Mouse (Mus musculus): ENCODE measurements around the gene Pgbd5. TPM values are rescaled to one million over a fixed set of nuclear protein-coding genes. Genes with fewer than 3 reads are reported as not detected.
A peak's percentile ranks its signal among the peaks of the same experiment; 100 is the strongest.

The Pgbd5 gene
- total and polyA plus RNA-seq, 3 experiments: 0.43 to 0.98 (median 0.55) TPM

- 76% methylated on average over 7 of the region's 7 CpGs for WGBS
- no peak overlapping the region for H3K27ac ChIP-seq
- no peaks in the 10 kb centered on the region for H3K36me3 ChIP-seq (ENCODE audit: control insufficient read depth, insufficient read depth, low read length)
- no peaks in the 10 kb centered on the region for H3K79me2 ChIP-seq (replicated peaks; ENCODE audit: control insufficient read depth, insufficient read depth, low read length)
- H3K4me3 ChIP-seq: no peak overlapping the region
- no peak for DNase-seq
- TF ChIP-seq CTCF (IDR thresholded peaks at IDR 0.05): no peak
- no peak for TF ChIP-seq POLR2A (IDR thresholded peaks at IDR 0.05; ENCODE audit: insufficient read depth, low read depth, low read length)
- TF ChIP-seq EP300 (IDR thresholded peaks at IDR 0.05; ENCODE audit: insufficient read depth, low read depth, low read length): no peak
- H3K27me3 ChIP-seq (ENCODE audit: control insufficient read depth, insufficient read depth, low read length): no peaks in the 10 kb centered on the region
- intact Hi-C loops (cut with DNase I): loop anchor here (10.0 kb wide), 1 partner anchor 568 kb away; no protein-coding TSS in a partner anchor
- no peaks in the 10 kb centered on the region for H3K4me1 ChIP-seq (ENCODE audit: control insufficient read depth, insufficient read depth, low read length)
- H3K9ac ChIP-seq (ENCODE audit: low read depth, low read length): no peak overlapping the region
Measured at GRCm38 (mm10) chr8:124362589-124362988, 76.9 kb downstream of the Pgbd5 start.

GRCm38 (mm10) chr8:124361773-124362427 lies 77.6 kb downstream of the Pgbd5 start:
- Histone ChIP-seq H3K4me1 (ENCODE audit: control insufficient read depth, insufficient read depth, low read length) (no peaks in the 10 kb centered on the region), H3K27me3 (ENCODE audit: control insufficient read depth, insufficient read depth, low read length) (no peaks in the 10 kb centered on the region), H3K9ac (ENCODE audit: low read depth, low read length) (no peak overlapping the region), H3K4me3 (no peak overlapping the region), H3K36me3 (ENCODE audit: control insufficient read depth, insufficient read depth, low read length) (no peaks in the 10 kb centered on the region), H3K27ac (no peak overlapping the region), H3K79me2 (replicated peaks; ENCODE audit: control insufficient read depth, insufficient read depth, low read length) (no peaks in the 10 kb centered on the region)
- intact Hi-C loops (cut with DNase I): loop anchor here (10.0 kb wide), 1 partner anchor 567 kb away; no protein-coding TSS in a partner anchor
- TF ChIP-seq CTCF (IDR thresholded peaks at IDR 0.05): no peak
- TF ChIP-seq EP300 (IDR thresholded peaks at IDR 0.05; ENCODE audit: insufficient read depth, low read depth, low read length): no peak
- TF ChIP-seq POLR2A (IDR thresholded peaks at IDR 0.05; ENCODE audit: insufficient read depth, low read depth, low read length): no peak
- DNase-seq: no peak
- 78% methylated on average over 11 of the region's 11 CpGs for WGBS

DNA sequence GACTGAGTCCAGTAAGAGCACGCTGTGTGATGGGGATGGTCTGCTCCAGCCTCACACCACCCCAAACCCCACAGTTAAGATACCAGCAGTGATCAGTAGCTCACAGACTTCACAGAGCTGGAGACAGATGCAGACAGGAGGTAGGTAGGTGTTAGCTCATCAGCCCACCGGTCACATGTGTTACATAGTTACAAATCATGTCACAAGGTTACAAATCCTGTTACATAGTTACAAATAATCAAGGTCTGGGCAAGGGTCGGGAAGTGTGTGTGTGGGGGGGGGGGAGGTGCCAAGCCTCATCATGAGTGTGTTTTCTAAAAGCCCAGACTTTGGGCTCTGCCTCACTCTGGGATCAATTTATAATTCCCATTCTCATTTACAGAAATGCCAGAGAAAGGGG lies 78.5 kb downstream of the Pgbd5 start:
- intact Hi-C loops (cut with DNase I): loop anchor here (10.0 kb wide), 1 partner anchor 566 kb away; no protein-coding TSS in a partner anchor
- no peak overlapping the region for H3K27ac ChIP-seq
- no peak for DNase-seq
- H3K4me3 ChIP-seq: no peak overlapping the region
- WGBS: 73% methylated on average over 3 of the region's 3 CpGs
- no peaks in the 10 kb centered on the region for H3K27me3 ChIP-seq (ENCODE audit: control insufficient read depth, insufficient read depth, low read length)
- H3K79me2 ChIP-seq (replicated peaks; ENCODE audit: control insufficient read depth, insufficient read depth, low read length): no peaks in the 10 kb centered on the region
- H3K9ac ChIP-seq (ENCODE audit: low read depth, low read length): no peak overlapping the region
- TF ChIP-seq EP300 (IDR thresholded peaks at IDR 0.05; ENCODE audit: insufficient read depth, low read depth, low read length) (no peak), CTCF (IDR thresholded peaks at IDR 0.05) (no peak), POLR2A (IDR thresholded peaks at IDR 0.05; ENCODE audit: insufficient read depth, low read depth, low read length) (no peak)
- H3K36me3 ChIP-seq (ENCODE audit: control insufficient read depth, insufficient read depth, low read length): no peaks in the 10 kb centered on the region
- no peaks in the 10 kb centered on the region for H3K4me1 ChIP-seq (ENCODE audit: control insufficient read depth, insufficient read depth, low read length)

DNA sequence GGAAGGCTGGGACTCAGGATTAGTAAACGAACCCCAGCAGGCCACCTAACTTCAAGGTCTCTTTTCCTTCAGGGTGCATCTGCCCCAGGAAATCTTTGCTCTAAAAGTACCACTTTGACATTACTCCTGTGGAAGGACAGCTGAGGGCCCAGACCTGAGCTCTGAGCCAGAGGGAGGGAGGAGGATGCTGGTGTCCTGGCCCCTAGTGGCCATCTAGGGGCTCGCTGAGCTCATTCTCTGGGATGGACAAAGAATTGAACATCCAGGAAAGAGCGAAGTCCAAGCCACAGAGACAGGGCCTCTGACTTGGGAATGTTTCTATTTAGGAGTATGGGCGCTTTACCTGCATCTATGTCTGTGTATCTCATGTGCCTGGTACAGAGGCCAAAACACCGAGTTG lies 87.8 kb downstream of the Pgbd5 start:
- TF ChIP-seq CTCF (IDR thresholded peaks at IDR 0.05) (peak; percentile 31), POLR2A (IDR thresholded peaks at IDR 0.05; ENCODE audit: insufficient read depth, low read depth, low read length) (no peak), EP300 (IDR thresholded peaks at IDR 0.05; ENCODE audit: insufficient read depth, low read depth, low read length) (no peak)
- DNase-seq: no peak
- intact Hi-C loops (cut with DNase I): loop anchor here (2.0 kb wide), 1 partner anchor 427 kb away; no protein-coding TSS in a partner anchor

GRCm38 (mm10) chr8:124349663-124350062 lies 89.8 kb downstream of the Pgbd5 start:
- Histone ChIP-seq H3K36me3 (ENCODE audit: control insufficient read depth, insufficient read depth, low read length) (no peaks in the 10 kb centered on the region), H3K27me3 (ENCODE audit: control insufficient read depth, insufficient read depth, low read length) (no peaks in the 10 kb centered on the region), H3K27ac (no peak overlapping the region), H3K9ac (ENCODE audit: low read depth, low read length) (no peak overlapping the region), H3K4me3 (no peak overlapping the region), H3K4me1 (ENCODE audit: control insufficient read depth, insufficient read depth, low read length) (no peaks in the 10 kb centered on the region; the same call in 1 of the 2 replicates), H3K79me2 (replicated peaks; ENCODE audit: control insufficient read depth, insufficient read depth, low read length) (no peaks in the 10 kb centered on the region)
- intact Hi-C loops (cut with DNase I): loop anchor here (1.0 to 5.0 kb wide), 3 partner anchors 62 to 425 kb away; no protein-coding TSS in a partner anchor
- peak; percentile 67 to 90 for DNase-seq
- peak; percentile 91; the same call in 1 of the 2 replicates for TF ChIP-seq EP300 (IDR thresholded peaks at IDR 0.05; ENCODE audit: insufficient read depth, low read depth, low read length)
- no peak for TF ChIP-seq POLR2A (IDR thresholded peaks at IDR 0.05; ENCODE audit: insufficient read depth, low read depth, low read length)
- TF ChIP-seq CTCF (IDR thresholded peaks at IDR 0.05): peak; percentile 97; the same call in 1 of the 2 replicates
- 40% methylated on average over 7 of the region's 7 CpGs for WGBS

More for the DNA sequence above, 87.8 kb downstream of the Pgbd5 start:
- Histone ChIP-seq H3K4me1 (ENCODE audit: control insufficient read depth, insufficient read depth, low read length) (no peaks in the 10 kb centered on the region; the same call in 1 of the 2 replicates), H3K9ac (ENCODE audit: low read depth, low read length) (no peak overlapping the region), H3K79me2 (replicated peaks; ENCODE audit: control insufficient read depth, insufficient read depth, low read length) (no peaks in the 10 kb centered on the region), H3K27me3 (ENCODE audit: control insufficient read depth, insufficient read depth, low read length) (no peaks in the 10 kb centered on the region), H3K27ac (no peak overlapping the region), H3K36me3 (ENCODE audit: control insufficient read depth, insufficient read depth, low read length) (no peaks in the 10 kb centered on the region), H3K4me3 (no peak overlapping the region)
- WGBS: 59% methylated on average over 5 of the region's 5 CpGs

DNA sequence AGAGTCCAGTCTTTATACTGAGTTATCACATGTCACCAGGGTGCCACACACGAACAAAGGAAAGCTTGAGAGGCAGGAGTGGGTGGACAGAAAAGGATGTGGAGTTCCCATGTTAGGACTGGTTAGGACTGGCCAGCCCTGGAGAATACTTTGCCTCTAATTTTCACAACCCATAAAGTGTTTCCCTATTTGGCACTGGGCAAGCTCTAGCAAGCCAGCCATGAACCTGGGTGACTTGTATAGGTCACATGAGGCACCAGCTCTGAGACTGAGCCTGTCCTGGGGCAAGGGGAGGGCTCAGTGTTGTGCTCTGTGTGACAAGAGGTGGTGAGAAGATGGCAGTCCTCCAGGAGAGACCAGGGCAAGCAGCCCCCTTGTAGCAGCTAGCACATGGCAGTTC lies 91.4 kb downstream of the Pgbd5 start:
- no peak overlapping the region for H3K4me3 ChIP-seq
- no peaks in the 10 kb centered on the region; the same call in 1 of the 2 replicates for H3K4me1 ChIP-seq (ENCODE audit: control insufficient read depth, insufficient read depth, low read length)
- WGBS: 48% methylated on average over 1 of the region's 1 CpGs
- H3K79me2 ChIP-seq (replicated peaks; ENCODE audit: control insufficient read depth, insufficient read depth, low read length): no peaks in the 10 kb centered on the region
- no peak for TF ChIP-seq POLR2A (IDR thresholded peaks at IDR 0.05; ENCODE audit: insufficient read depth, low read depth, low read length)
- no peak for TF ChIP-seq EP300 (IDR thresholded peaks at IDR 0.05; ENCODE audit: insufficient read depth, low read depth, low read length)
- TF ChIP-seq CTCF (IDR thresholded peaks at IDR 0.05): no peak
- intact Hi-C loops (cut with DNase I): loop anchor here (5.0 kb wide), 1 partner anchor 61 kb away; no protein-coding TSS in a partner anchor
- H3K9ac ChIP-seq (ENCODE audit: low read depth, low read length): no peak overlapping the region
- H3K36me3 ChIP-seq (ENCODE audit: control insufficient read depth, insufficient read depth, low read length): no peaks in the 10 kb centered on the region
- no peaks in the 10 kb centered on the region for H3K27me3 ChIP-seq (ENCODE audit: control insufficient read depth, insufficient read depth, low read length)
- H3K27ac ChIP-seq: no peak overlapping the region
- no peak for DNase-seq
